Mouse (Mus musculus) thymus, adult 2 months (tissue): ENCODE data around the gene Pik3r6. TPM values are rescaled to one million over a fixed set of nuclear protein-coding genes. Genes with fewer than 3 reads are reported as not detected.

Experiments used
- DNase-seq: peaks from one replicate; pipeline ENCODE4 v3.0.0; 2021
- H3K27ac ChIP-seq: fragments of 200-500 bp; 2 replicates; pipeline ENCODE4 v1.5.1; 2012; ENCODE audit warnings: low read length, control low read depth; ENCODE audit not compliant: control insufficient read depth, insufficient read depth
- H3K27me3 ChIP-seq: fragments of 200-500 bp; 2 replicates; pipeline ENCODE4 v1.6.1; 2012; ENCODE audit warnings: mild to moderate bottlenecking, low read length, moderate library complexity, mixed read lengths; ENCODE audit not compliant: control insufficient read depth, insufficient read depth
- H3K36me3 ChIP-seq: fragments of 200-500 bp; 2 replicates; pipeline ENCODE4 v1.6.1; 2012; ENCODE audit warnings: mild to moderate bottlenecking, low read length, moderate library complexity; ENCODE audit not compliant: control insufficient read depth, insufficient read depth
- H3K4me1 ChIP-seq: fragments of 200-500 bp; replicated peaks from 2 replicates; pipeline ENCODE4 v1.6.1; 2012; ENCODE audit warnings: low read length; ENCODE audit not compliant: control insufficient read depth, insufficient read depth
- H3K4me3 ChIP-seq: fragments of 200-500 bp; 2 replicates; pipeline ENCODE4 v1.5.1; 2012; ENCODE audit warnings: mild to moderate bottlenecking, low read length, control low read depth, moderate library complexity; ENCODE audit not compliant: control insufficient read depth, insufficient read depth
- CTCF ChIP-seq: fragments of 200-500 bp; IDR thresholded peaks from 2 replicates; pipeline ENCODE4 v1.5.1; 2012; ENCODE audit warnings: mild to moderate bottlenecking, control low read depth, low read length, moderate library complexity, borderline replicate concordance; ENCODE audit not compliant: control insufficient read depth, poor library complexity, insufficient read depth; ENCODE audit errors: extremely low read depth
- POLR2A ChIP-seq: fragments of 200-500 bp; IDR thresholded peaks from 2 replicates; pipeline ENCODE4 v1.6.1; 2012; ENCODE audit warnings: mild to moderate bottlenecking, low read length, control low read depth, moderate library complexity; ENCODE audit not compliant: control insufficient read depth, poor library complexity, insufficient read depth; ENCODE audit errors: extremely low read depth
- WGBS: fragments of 180-500 bp; shearing (Covaris S2); methylation state at CpG from one replicate; pipeline ENCODE4 v1.1.7; 2018; 5-methylcytosine and 5-hydroxymethylcytosine counted together
- polyA plus RNA-seq: library from polyadenylated mRNA; depleted of rRNA; stranded (reverse); fragments of >200 nt; gene quantifications from 2 replicates; pipeline ENCODE4 v1.2.3, GENCODE M21; 2012

The Pik3r6 gene
- polyA plus RNA-seq, 1 experiment, result 3.7 TPM

DNA sequence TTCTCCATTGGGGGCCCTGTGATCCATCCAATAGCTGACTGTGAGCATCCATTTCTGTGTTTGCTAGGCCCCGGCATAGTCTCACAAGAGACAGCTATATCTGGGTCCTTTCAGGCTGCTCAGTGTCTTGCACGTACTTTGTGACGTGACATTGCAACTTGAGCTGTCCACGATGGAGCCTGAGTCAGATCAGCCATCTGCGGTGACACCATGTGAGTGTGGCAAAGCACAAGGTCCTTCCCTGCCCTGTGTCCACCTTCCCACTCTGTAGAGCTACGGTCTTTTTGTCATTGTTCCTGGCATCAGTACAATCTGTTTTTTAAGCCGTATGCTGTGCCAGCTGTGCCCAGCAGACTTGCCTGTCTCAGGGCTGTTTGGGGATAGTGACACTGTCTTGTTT is 4.4 kb downstream of the Pik3r6 start:
- no peak for TF ChIP-seq CTCF
- TF ChIP-seq POLR2A, result no peak

DNA sequence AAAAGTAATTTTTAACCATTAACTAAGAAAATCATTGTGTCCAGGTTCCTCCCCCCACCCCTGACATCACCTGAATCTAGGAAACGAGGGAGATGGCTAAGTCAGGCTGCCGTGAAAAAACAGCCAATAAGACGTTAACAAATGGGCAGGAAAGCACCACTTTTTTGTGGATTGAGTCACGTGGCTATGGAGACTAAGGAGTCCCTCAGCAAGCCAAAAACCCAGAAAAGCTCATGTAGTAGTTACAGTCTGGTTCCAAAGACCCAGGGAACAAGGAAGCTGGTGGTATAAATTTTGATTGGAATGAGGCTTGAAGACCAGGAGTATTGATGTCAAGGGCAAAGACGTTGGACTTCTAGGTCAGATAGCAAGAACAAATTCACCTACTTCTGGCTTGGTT is 5.8 kb downstream of the Pik3r6 start:
- no peaks in the 10 kb centered on the region for H3K36me3 ChIP-seq
- no peak for TF ChIP-seq POLR2A
- TF ChIP-seq CTCF, result no peak
- H3K27ac ChIP-seq, result no peak overlapping the region
- no peaks in the 10 kb centered on the region for H3K27me3 ChIP-seq
- no peak overlapping the region for H3K4me3 ChIP-seq
- 86% methylated on average over 5 of the region's 5 CpGs for WGBS
- DNase-seq, result no peak
- no peaks in the 10 kb centered on the region for H3K4me1 ChIP-seq

More for the DNA sequence above, 4.4 kb downstream of the Pik3r6 start:
- no peak overlapping the region for H3K4me3 ChIP-seq
- WGBS, result 96% methylated on average over 7 of the region's 7 CpGs
- H3K4me1 ChIP-seq, result no peaks in the 10 kb centered on the region
- H3K27ac ChIP-seq, result no peak overlapping the region
- H3K27me3 ChIP-seq, result no peaks in the 10 kb centered on the region
- no peaks in the 10 kb centered on the region for H3K36me3 ChIP-seq
- no peak for DNase-seq

DNA sequence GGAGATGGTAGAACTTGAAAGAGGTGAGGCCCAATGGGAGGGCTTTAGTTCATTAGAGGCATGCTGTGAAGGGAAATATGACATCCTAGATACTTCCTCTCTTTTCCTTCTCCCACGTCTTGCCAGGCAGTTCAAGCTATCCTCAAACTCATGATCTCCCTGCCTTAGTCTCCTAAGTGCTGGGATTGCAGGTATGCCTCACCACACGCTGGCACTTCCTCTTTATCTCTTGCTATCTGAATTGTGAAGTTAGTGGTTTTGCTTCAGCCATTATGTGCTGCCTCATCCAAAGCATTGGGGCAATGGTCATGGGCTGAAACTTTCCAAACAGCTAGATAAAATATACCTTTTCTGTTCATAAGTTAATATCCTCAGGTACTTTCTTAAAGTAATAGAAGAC is 6.4 kb downstream of the Pik3r6 start:
- 17% methylated on average over 2 of the region's 2 CpGs for WGBS
- TF ChIP-seq POLR2A (no peak), CTCF (no peak)

DNA sequence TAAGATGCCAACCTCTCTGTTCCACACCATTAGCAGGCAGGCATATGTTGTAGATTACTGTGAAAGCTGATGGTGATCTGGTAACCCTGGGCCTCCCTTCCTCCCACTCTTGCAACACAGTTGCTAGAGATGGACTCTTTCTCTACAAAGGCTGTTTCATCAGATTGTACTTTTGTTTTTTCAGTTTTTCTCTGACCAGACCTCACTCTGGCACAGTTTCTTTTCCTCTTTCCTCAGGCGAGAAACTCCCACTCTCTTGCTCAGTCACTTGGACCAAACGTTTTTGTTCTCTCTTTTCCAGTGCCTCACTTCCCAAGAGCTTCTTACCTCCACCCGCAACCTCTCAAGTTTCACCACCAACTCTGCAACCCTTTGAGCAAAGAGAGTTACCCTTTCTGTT is 11.2 kb downstream of the Pik3r6 start:
- Histone ChIP-seq H3K27me3 (no peaks in the 10 kb centered on the region), H3K27ac (no peak overlapping the region), H3K4me3 (no peak overlapping the region), H3K4me1 (no peaks in the 10 kb centered on the region), H3K36me3 (no peaks in the 10 kb centered on the region)
- 75% methylated on average over 3 of the region's 3 CpGs for WGBS
- no peak for TF ChIP-seq POLR2A
- no peak for DNase-seq

More for the DNA sequence above, 6.4 kb downstream of the Pik3r6 start:
- Histone ChIP-seq H3K4me1 (no peaks in the 10 kb centered on the region), H3K4me3 (no peak overlapping the region), H3K27me3 (no peaks in the 10 kb centered on the region), H3K27ac (no peak overlapping the region), H3K36me3 (no peaks in the 10 kb centered on the region)
- DNase-seq, result no peak

DNA sequence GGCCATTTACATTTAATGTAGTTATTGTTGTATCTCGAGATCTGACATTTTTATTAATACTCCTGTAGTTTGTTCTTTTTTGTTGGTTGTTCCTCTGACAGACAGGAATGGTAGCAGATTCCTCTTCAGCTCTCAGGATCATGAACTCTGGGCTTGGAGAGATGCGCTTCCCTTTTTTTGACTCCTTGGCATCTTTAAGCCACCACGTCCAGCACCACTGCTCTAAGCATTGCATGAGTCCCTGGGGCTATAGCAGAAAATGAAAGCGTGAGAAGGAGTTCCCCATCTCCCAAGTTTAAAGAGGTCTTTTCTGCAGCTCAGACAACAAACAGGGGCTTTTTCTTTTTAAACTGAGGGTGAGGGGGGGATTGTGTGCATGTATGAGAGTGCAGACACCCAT is 16.5 kb downstream of the Pik3r6 start:
- TF ChIP-seq CTCF (no peak), POLR2A (no peak)
- 81% methylated on average over 4 of the region's 4 CpGs for WGBS
- no peak for DNase-seq
- H3K27ac ChIP-seq, result no peak overlapping the region
- peaks cover 8% of the 10 kb centered on the region for H3K4me1 ChIP-seq
- no peak overlapping the region for H3K4me3 ChIP-seq
- H3K36me3 ChIP-seq, result no peaks in the 10 kb centered on the region
- no peaks in the 10 kb centered on the region for H3K27me3 ChIP-seq

DNA sequence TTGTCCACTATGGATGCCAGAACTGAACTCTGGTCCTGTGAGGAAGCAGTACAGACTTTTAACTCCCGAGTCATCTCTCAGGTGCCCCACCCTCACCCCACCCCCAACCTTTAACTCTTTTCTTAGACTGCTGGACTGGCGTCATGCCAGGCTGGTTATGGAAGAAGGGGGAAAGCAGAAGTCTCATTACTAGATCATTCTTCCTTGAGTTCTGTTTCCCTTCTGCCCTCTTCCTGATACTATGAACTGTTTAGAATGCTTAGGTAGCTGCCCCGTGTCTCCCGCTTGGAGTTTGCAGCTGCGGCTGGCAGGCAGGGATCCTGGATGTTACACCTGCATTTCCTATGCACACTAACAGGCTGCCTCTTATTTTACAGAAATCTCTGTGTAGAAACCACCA is 17.0 kb downstream of the Pik3r6 start:
- Histone ChIP-seq H3K4me3 (no peak overlapping the region), H3K27ac (no peak overlapping the region), H3K4me1 (peaks cover 8% of the 10 kb centered on the region), H3K36me3 (no peaks in the 10 kb centered on the region), H3K27me3 (no peaks in the 10 kb centered on the region)
- DNase-seq, result no peak
- WGBS, result 20% methylated on average over 5 of the region's 5 CpGs
- no peak for TF ChIP-seq CTCF
- TF ChIP-seq POLR2A, result no peak

DNA sequence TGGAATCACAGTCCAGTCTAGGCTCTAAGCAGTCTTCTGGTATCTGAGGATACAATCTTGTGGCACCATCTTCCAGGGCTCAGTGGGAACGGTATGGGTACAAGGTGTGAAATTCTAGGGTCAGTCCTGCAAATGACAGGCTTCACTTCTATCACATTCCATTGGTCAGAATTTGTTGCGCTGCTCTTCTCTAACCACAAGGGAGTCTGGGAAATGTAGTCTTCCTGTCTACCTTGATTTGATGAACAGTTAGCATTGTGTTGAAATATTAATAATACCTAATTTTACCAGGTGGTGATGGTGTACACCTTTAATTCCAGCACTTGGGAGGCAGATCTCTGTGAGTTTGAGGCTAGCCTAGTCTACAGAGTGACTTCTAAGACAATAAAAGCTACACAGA is 17.6 kb downstream of the Pik3r6 start:
- H3K4me3 ChIP-seq, result no peak overlapping the region
- peaks cover 8% of the 10 kb centered on the region for H3K4me1 ChIP-seq

More for the DNA sequence above, 17.6 kb downstream of the Pik3r6 start:
- DNase-seq, result no peak
- Histone ChIP-seq H3K36me3 (no peaks in the 10 kb centered on the region), H3K27me3 (no peaks in the 10 kb centered on the region), H3K27ac (no peak overlapping the region)
- TF ChIP-seq POLR2A (no peak), CTCF (no peak)
- 98% methylated on average over 2 of the region's 2 CpGs for WGBS
